Mouse (Mus musculus) adrenal gland, adult 18-20 months (tissue): ENCODE measurements around the gene Nat8f7. TPM values are rescaled to one million over a fixed set of nuclear protein-coding genes. Genes with fewer than 3 reads are reported as not detected.
"Not testable (repeated sequence)": the region's sequence is repeated elsewhere in the genome, so short reads cannot be mapped to it uniquely, and the experiment has no call there.

ENCODE experiments used
- DNase-seq, 2 experiments: peaks; one replicate each; pipeline ENCODE4 v3.0.0; 2021 to 2022; ENCODE audit warnings: low spot score in 2 of 2
- long read RNA-seq, 2 experiments: library from polyadenylated mRNA; stranded (forward); transcript quantifications; one replicate each; pipeline ENCODE4 v2.0.0; 2021
- microRNA-seq, 2 experiments: library from miRNA; unstranded; fragments of <30 nt; microRNA quantifications; one replicate each; pipeline ENCODE4 v1.2.0; 2021; ENCODE audit warnings: borderline number of aligned reads in 2 of 2
- total RNA-seq, 2 experiments: library from RNA; stranded (reverse); gene quantifications; 1 replicate in 1 of 2; 2 replicates in 1 of 2; pipeline ENCODE4 v1.2.3; 2021

Nat8f7 gene
- total RNA-seq = 1 to 10 TPM; 3.0 to 3.3 TPM
- long read RNA-seq, experiment 1 = 0 reads
- long read RNA-seq, experiment 2 = 0 reads

DNA sequence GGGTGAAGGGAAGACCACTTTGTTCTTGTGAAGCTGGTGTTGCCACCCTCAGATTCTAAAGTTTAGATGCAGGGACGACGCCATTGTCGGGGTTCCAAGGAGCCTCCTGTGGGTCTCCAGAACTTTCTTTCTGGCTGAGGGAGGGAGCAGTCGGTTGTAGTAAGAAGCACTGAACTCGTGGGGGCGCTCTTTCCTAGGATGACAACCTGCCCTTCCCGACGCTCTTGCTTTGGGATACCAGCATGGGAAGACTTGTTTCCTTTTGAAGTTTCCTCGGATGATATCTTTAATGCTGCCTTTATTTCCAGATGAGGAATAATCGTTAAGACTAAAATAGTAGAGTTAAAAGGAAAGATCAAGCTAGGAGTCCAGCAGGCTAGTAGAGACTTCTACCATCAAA, at the start of gene Nat8f7:
TSS of gene Nat8f7 (minus strand) at position 101 of the 400 bp plus-strand sequence.
- not testable (repeated sequence) for DNase-seq

GRCm38 (mm10) chr6:85762678-85763077, 49.7 kb upstream of the Nat8f7 start:
- DNase-seq = not testable (repeated sequence)

GRCm38 (mm10) chr6:85755705-85756249, 42.8 kb upstream of the Nat8f7 start:
- not testable (repeated sequence) for DNase-seq

GRCm38 (mm10) chr6:85709607-85710006, 3.4 kb downstream of the Nat8f7 start:
- DNase-seq = not testable (repeated sequence)

- DNase-seq = not testable (repeated sequence)
Observed at GRCm38 (mm10) chr6:85709206-85709605, 3.8 kb downstream of the Nat8f7 start.

DNA sequence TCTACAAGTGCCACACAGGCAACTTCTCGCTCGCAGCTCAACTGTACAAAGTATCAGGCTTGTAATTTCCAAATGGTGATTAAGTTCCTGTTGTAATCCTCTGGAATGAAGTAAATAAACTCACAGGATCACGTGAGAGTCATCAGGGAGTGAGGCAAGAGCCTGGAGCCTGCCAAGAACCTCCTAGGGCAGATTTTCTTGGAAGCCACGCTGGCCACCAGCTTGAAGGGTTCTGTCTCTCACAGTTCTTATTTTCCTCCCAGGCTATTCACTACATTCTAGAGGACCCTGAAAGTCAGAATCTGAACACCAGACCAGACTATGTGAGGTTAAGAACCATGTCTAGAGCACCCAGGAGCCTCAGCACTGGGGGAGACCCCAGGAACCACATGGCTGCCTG, 11.1 kb downstream of the Nat8f7 start:
- DNase-seq = peak; percentile 18 to 28

Small RNAs within 50 kb of the gene (microRNA-seq; reads per million reads assigned to microRNA genes)
- gene Gm27317 = 0 reads per million in 2 experiments

Other genes with a start within 250 kb of the Nat8f7 start
- under 1 TPM; 0.56 to 0.58 TPM for gene Fbxo41, start 210.2 kb downstream of the Nat8f7 start, total RNA-seq
- gene Egr4, start 199.6 kb downstream of the Nat8f7 start, total RNA-seq = not detected
- gene Alms1, start 125.7 kb downstream of the Nat8f7 start, total RNA-seq = 1 to 10 TPM; 7.2 to 8.2 TPM
- gene Nat8f3, start 52.5 kb upstream of the Nat8f7 start, total RNA-seq = under 1 TPM; 0.30 to 0.61 TPM
- 1 to 10 TPM; 1.4 to 1.8 TPM for gene Nat8f6, start 107.7 kb upstream of the Nat8f7 start, total RNA-seq
- 10 to 100 TPM in 1 of 2 experiments, 1 to 10 TPM in 1; 7.0 to 10.2 TPM for gene Nat8f5, start 107.8 kb upstream of the Nat8f7 start, total RNA-seq
- 1 to 10 TPM; 4.1 to 5.4 TPM for gene Nat8, start 118.9 kb upstream of the Nat8f7 start, total RNA-seq
- gene Nat8f2, start 156.0 kb upstream of the Nat8f7 start, total RNA-seq = 1 to 10 TPM; 1.6 to 3.1 TPM
- 1 to 10 TPM; 7.0 to 9.5 TPM for gene Nat8f4, start 191.7 kb upstream of the Nat8f7 start, total RNA-seq
- gene Tprkb, start 198.7 kb upstream of the Nat8f7 start, total RNA-seq = 10 to 100 TPM; 38.4 to 47.2 TPM
- 10 to 100 TPM; 25.5 to 45.2 TPM for gene Nat8f1, start 202.5 kb upstream of the Nat8f7 start, total RNA-seq
- gene Dusp11, start 248.5 kb upstream of the Nat8f7 start, total RNA-seq = 100 to 1,000 TPM; 107 to 157 TPM